Mouse (Mus musculus) CD4-positive, CD25-positive, alpha-beta regulatory T cell, adult 2 months (primary cell): ENCODE results near the gene Samd4b.
"Not testable (repeated sequence)": the region's sequence is repeated elsewhere in the genome, so short reads cannot be mapped to it uniquely, and the experiment has no call there.

ENCODE experiments used
- DNase-seq: peaks from one replicate; pipeline ENCODE4 v3.0.0-alpha.2; 2012; ENCODE audit warnings: low read depth, low spot score

Gene Samd4b

GRCm38 (mm10) chr7:28562371-28562770, 35.6 kb downstream of the Samd4b start:
- no peak for DNase-seq

DNA sequence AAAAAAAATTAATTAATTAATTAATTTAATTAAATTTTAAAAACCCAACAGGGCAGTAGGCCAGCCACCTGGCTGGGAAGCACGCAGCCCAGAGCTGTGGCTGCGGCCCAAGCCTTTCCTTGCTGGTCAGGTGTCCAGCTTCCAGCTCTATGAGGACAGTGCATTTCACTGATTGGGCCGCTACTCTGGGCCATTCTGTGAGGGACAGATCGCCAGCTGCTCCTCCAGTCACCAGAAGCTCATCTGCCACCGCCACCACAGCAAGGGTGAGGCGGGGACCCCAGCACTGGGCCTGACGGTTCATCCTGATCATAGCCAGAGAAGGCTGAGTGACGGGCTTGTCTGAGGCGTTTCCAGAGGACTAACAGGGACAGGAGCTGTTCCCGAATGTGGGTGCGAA, 36.0 kb downstream of the Samd4b start:
- no peak for DNase-seq

DNA sequence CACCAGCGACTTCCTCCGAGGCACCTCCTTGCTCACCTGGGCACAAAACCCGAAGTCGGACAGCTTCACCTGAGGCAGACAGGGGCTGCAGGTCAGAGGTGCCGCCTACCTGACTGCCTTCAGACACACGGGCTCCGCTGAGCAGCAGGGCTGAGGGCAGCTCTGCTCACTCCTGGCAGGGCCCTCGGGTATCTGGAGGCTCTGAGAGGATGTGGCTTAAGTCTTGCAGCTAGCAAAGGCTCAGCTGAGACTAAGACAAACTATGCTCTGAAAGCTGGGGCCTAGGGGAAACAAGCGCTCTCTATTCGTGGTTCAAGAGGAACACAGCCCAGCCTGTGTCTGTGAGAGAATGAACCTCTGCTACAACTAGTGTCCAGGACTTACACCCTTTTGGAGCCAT, 37.1 kb downstream of the Samd4b start:
- no peak for DNase-seq

- no peak for DNase-seq
Measured at GRCm38 (mm10) chr7:28558486-28558885, 39.5 kb downstream of the Samd4b start.

DNA sequence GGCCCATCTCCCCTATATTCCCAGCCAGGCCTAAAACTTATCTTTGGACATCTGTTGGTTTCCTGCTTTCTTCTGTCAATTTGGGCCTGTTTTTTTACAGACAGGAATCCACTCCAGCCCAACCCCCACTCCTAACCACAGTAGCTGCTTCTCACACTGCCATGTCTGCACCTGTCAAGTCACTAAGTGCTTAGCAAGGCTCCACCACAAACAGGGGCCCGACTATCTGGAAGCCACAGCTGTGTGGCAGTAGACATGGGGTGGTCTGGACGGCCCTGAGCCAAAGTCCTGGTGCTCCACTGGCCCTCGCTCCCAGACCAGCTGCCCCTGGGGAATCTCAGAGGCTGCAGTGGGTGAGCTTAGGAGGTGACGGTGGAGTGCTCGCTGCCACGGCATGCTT, 40.2 kb downstream of the Samd4b start:
- no peak for DNase-seq

DNA sequence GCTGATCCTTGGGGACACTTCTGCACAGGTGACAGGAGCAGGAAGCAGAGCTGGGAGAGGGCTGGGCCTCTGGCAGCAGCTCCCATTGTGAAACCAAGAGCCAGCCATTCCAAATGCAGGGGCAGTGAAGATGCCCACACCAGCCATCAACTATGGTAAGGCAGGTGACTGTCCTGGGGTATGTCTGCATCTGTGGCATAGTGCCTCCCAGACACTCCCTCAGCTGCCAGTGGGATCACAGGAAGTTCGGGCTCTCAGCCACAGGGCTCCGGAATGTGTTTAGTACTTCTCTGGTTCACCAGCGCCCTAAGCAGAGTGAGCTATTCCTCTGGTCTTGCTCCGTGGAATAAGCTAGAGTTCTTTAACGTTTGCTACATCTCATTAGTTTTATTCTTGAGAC, 40.9 kb downstream of the Samd4b start:
- DNase-seq = no peak

- DNase-seq = no peak
Measured at GRCm38 (mm10) chr7:28555939-28556535, 41.9 kb downstream of the Samd4b start.

DNA sequence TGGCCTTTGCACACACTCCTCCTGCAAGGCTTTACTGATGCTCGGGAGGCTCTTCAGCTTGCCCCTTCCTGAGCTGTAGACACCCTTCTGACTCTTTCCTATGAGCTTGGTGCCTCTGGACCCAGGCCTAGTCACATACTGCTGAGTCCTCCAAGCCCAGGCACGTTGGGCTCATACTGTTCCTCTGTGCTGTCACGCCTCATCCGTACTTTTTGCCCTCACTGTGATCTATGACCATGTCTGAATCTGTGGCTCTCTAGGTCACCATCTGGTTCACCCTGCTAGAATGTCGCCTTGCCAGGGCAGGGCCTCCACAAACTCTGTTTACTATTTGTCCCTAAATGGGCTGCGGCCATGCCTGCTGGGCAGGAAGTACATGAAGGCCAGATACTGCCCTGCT, 44.9 kb downstream of the Samd4b start:
- DNase-seq = no peak

GRCm38 (mm10) chr7:28547628-28548027, 50.3 kb downstream of the Samd4b start:
- DNase-seq = no peak

GRCm38 (mm10) chr7:28547154-28547553, 50.8 kb downstream of the Samd4b start, which contains the start of gene Nccrp1:
Gene Nccrp1, minus strand, starts transcription at chr7:28547254.
- DNase-seq = no peak

DNA sequence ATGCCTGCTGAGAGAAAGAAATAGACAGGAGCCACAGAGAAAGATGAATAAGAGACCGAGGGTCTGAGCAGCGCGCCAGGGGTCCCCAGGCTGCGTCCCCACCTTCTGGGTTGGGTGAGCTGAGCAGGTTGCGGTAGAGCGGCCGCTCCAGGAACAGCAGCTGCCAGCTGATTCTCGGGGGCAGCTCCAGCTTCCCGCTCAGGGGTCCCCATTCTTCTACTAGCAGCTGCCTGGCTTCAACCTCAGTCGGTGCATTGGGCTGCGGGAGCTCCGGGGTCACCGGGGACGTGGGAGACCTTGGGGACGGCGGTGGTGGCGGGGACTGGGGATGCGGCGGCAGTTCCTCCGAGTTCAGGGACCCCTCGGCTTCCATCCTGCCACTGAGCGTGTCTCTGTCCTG, 51.3 kb downstream of the Samd4b start:
- DNase-seq = no peak

GRCm38 (mm10) chr7:28545891-28546210, 52.1 kb downstream of the Samd4b start:
- DNase-seq = no peak

DNA sequence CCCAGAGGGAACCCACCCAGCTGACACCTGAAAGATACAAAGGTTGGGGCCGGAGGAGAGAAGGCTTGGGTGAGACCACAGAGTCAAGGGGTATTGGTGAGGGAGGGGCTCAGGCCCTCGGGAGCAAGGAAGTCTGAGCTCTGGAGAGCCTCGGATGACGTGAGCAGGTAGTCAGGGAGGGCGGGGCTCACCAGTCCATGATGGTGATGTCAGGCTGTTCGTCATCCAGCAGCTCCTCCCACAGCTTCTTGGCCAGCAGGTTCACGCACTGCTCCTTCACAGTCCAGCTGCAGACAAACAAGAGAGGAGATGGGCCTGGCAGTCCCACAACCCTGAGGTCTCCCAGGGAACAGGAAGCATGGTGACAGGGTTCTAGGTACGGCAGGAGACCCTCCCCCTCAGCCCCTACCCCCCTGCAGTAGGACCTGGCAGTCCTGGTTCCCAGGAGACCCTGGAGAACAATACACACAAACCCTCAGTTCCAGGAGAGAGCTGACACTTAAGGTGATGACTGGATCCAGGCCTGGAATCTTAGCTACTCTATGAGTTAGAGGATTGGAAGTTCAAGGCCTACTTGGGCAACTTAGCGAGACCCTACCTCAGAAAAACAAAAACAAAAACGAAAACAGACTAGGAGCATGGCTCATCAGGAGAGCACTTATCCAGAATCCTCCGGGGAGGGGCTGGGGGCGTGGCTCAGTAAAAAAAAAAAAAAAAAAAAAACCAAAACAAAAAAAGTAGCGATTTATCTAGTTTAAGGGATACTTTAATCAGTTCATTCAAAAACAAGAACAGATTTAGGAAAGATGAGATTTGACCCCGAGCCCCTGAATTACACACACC, 52.7 kb downstream of the Samd4b start:
- no peak for DNase-seq

- no peak for DNase-seq
Measured at GRCm38 (mm10) chr7:28544051-28544601, 53.8 kb downstream of the Samd4b start.

GRCm38 (mm10) chr7:28540526-28540925, 57.4 kb downstream of the Samd4b start, which contains the start of gene Sycn:
Gene Sycn, plus strand, starts transcription at chr7:28540885.
- no peak for DNase-seq

- not testable (repeated sequence) for DNase-seq
Measured at GRCm38 (mm10) chr7:28538886-28539285, 59.1 kb downstream of the Samd4b start.

- no peak for DNase-seq
Measured at GRCm38 (mm10) chr7:28532005-28532404, 65.9 kb downstream of the Samd4b start.

GRCm38 (mm10) chr7:28527922-28528719, 69.8 kb downstream of the Samd4b start:
- DNase-seq = peak; percentile 92

DNA sequence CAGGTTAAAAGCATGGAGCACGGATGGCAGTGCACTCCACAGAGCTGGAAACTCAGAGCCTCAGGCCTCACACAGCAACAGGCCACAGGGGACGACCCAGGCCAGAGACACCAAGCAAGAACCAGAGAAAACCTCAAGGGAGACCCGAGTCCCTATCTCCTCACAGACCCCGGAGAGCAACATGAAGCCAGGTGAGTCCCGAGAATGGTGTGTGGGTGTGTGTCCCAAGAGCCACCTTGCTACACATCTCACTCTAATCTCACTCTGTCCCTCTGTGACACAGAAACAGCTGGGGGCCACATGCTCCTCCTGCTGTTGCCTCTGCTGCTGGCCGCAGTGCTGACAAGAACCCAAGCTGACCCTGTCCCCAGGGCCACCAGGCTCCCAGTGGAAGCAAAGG, 75.4 kb downstream of the Samd4b start, which contains the start of gene Ifnl3:
Gene Ifnl3, plus strand, starts transcription at position 301 of the 400 bp plus-strand sequence.
- not testable (repeated sequence) for DNase-seq

DNA sequence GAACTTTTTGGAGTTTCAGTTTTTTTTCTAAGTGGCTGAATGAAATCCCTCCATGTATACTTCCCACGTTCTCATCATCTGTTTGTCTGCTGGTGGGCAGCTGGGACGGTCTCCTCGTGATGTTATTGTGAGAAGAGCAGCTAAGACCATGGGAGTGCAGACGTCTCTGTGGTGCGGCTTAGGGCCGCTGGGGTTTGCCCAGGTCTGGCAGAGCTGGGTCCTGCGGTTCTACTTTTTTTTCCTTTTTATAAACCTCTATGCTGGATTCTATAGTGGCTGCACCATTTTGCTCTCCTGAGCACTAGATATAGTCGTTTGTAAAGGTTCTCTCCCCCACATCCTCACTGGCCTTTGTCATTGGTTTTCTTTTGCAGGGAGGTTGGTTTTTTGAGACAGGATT, 86.5 kb downstream of the Samd4b start:
- no peak for DNase-seq

GRCm38 (mm10) chr7:28510405-28510974, 87.5 kb downstream of the Samd4b start, which contains the start of gene Ifnl2:
Gene Ifnl2, minus strand, starts transcription at chr7:28510455.
- DNase-seq = not testable (repeated sequence)
